Comparison of ENCODE assay signal across 22 mouse cellular contexts in genomic region chr11:86983056-86983455, GRCm38 (mm10). TPM values are rescaled to one million over a fixed set of nuclear protein-coding genes. Genes with fewer than 3 reads are reported as not detected.
A peak's percentile ranks its signal among the peaks of the same experiment; 100 is the strongest.
DNase-seq lines count a peak whose midpoint lies in the region; ATAC-seq lines count a peak whose summit lies in the region.
"Had no signal": no experiment of that assay in that cellular context is flagged by ENCODE, and none has a peak within 500 bp of the region (broad histone marks: within the 10 kb centered on the region; RNA-seq: fewer than 3 reads in every experiment).

No protein-coding gene starts in this region.

- ATAC-seq in forebrain, embryonic 14.5 days = no peak
- ATAC-seq in midbrain, embryonic 16.5 days = no peak
- ATAC-seq in hindbrain, embryonic 13.5 days (ENCODE audit: low FRiP score) = no peak
- ATAC-seq: forebrain, postnatal 0 days had no signal

- H3K36me3 ChIP-seq in forebrain, embryonic 14.5 days (ENCODE audit: control insufficient read depth, insufficient read depth, low read length) = no peaks in the 10 kb centered on the region
- H3K36me3 ChIP-seq in forebrain, embryonic 10.5 days (replicated peaks) = no peaks in the 10 kb centered on the region
- no peaks in the 10 kb centered on the region for H3K36me3 ChIP-seq in midbrain, embryonic 10.5 days
- no peaks in the 10 kb centered on the region for H3K36me3 ChIP-seq in midbrain, embryonic 16.5 days (ENCODE audit: control insufficient read depth, insufficient read depth, low read length)
- H3K36me3 ChIP-seq in hindbrain, embryonic 13.5 days = no peaks in the 10 kb centered on the region
- H3K36me3 ChIP-seq: embryonic facial prominence, embryonic 12.5 days; kidney, embryonic 15.5 days; limb, embryonic 15.5 days; neural tube, embryonic 13.5 days had no signal

- no peak overlapping the region for H3K4me2 ChIP-seq in forebrain, embryonic 14.5 days (ENCODE audit: low read length)
- no peak overlapping the region for H3K4me2 ChIP-seq in midbrain, embryonic 16.5 days (ENCODE audit: low read length)
- H3K4me2 ChIP-seq in hindbrain, embryonic 13.5 days = no peak overlapping the region
- H3K4me2 ChIP-seq: embryonic facial prominence, embryonic 12.5 days; kidney, embryonic 15.5 days; limb, embryonic 15.5 days; lung, embryonic 14.5 days; neural tube, embryonic 13.5 days had no signal

- H3K9me3 ChIP-seq in forebrain, embryonic 14.5 days (replicated peaks; ENCODE audit: control insufficient read depth, low read length) = no peaks in the 10 kb centered on the region
- H3K9me3 ChIP-seq in forebrain, embryonic 10.5 days = no peaks in the 10 kb centered on the region
- H3K9me3 ChIP-seq in midbrain, embryonic 10.5 days (replicated peaks) = no peaks in the 10 kb centered on the region
- H3K9me3 ChIP-seq in midbrain, embryonic 16.5 days (replicated peaks; ENCODE audit: control insufficient read depth, low read length, poor library complexity, severe bottlenecking) = no peaks in the 10 kb centered on the region
- H3K9me3 ChIP-seq in hindbrain, embryonic 13.5 days = no peaks in the 10 kb centered on the region
- H3K9me3 ChIP-seq: embryonic facial prominence, embryonic 12.5 days; kidney, embryonic 15.5 days; limb, embryonic 15.5 days; neural tube, embryonic 13.5 days had no signal

- peak; percentile 49 for DNase-seq in forebrain, embryonic 14.5 days (ENCODE audit: low spot score)
- no peak for DNase-seq in forebrain, embryonic 10.5 days (ENCODE audit: extremely low spot score, low spot score)
- DNase-seq in midbrain, embryonic 10.5 days (ENCODE audit: low spot score) = no peak
- DNase-seq in retina, embryonic 14.5 days (ENCODE audit: low spot score) = peak; percentile 51
- DNase-seq in adrenal gland, adult 18-20 months (ENCODE audit: low spot score in 2 of 2) = no peak
- DNase-seq: adrenal gland, postnatal 36 days; cerebellum, adult 11 months; cerebellum, adult 9-11 months; forebrain, postnatal 0 days; gastrocnemius, postnatal 14 days; heart, adult 11 months; kidney, adult 11 months; layer of hippocampus, adult 9-11 months; lung, embryonic 14.5 days; spleen, adult 18-20 months had no signal

- no peak overlapping the region for H3K27ac ChIP-seq in forebrain, embryonic 14.5 days (ENCODE audit: low read depth, low read length)
- H3K27ac ChIP-seq in forebrain, embryonic 10.5 days = no peak overlapping the region
- H3K27ac ChIP-seq in midbrain, embryonic 10.5 days (replicated peaks) = peak overlapping the region; percentile 60
- H3K27ac ChIP-seq in midbrain, embryonic 16.5 days (ENCODE audit: low read length) = no peak overlapping the region
- no peak overlapping the region for H3K27ac ChIP-seq in hindbrain, embryonic 13.5 days
- H3K27ac ChIP-seq: embryonic facial prominence, embryonic 12.5 days; kidney, embryonic 15.5 days; limb, embryonic 15.5 days; liver, embryonic 14.5 days; neural tube, embryonic 13.5 days had no signal

- no peak overlapping the region for H3K9ac ChIP-seq in forebrain, embryonic 14.5 days (ENCODE audit: low read length)
- H3K9ac ChIP-seq in midbrain, embryonic 16.5 days (ENCODE audit: low read depth, low read length) = no peak overlapping the region
- 0 out of 2 replicates have a peak overlapping the region, but pooled peaks have one; percentile 3 for H3K9ac ChIP-seq in hindbrain, embryonic 13.5 days
- H3K9ac ChIP-seq: embryonic facial prominence, embryonic 12.5 days; forebrain, postnatal 0 days; kidney, embryonic 15.5 days; limb, embryonic 15.5 days; liver, embryonic 14.5 days; lung, embryonic 14.5 days; neural tube, embryonic 13.5 days had no signal

- H3K27me3 ChIP-seq in forebrain, embryonic 14.5 days (replicated peaks; ENCODE audit: control insufficient read depth, insufficient read depth, low read length) = no peaks in the 10 kb centered on the region
- peaks cover 5% of the 10 kb centered on the region; the same call in 1 of the 2 replicates for H3K27me3 ChIP-seq in forebrain, embryonic 10.5 days (ENCODE audit: poor library complexity, severe bottlenecking)
- H3K27me3 ChIP-seq in midbrain, embryonic 10.5 days (ENCODE audit: low read depth, poor library complexity, severe bottlenecking) = no peaks in the 10 kb centered on the region
- no peaks in the 10 kb centered on the region for H3K27me3 ChIP-seq in midbrain, embryonic 16.5 days (ENCODE audit: control insufficient read depth, insufficient read depth, low read depth, low read length)
- no peaks in the 10 kb centered on the region for H3K27me3 ChIP-seq in hindbrain, embryonic 13.5 days
- H3K27me3 ChIP-seq: embryonic facial prominence, embryonic 12.5 days; kidney, embryonic 15.5 days; limb, embryonic 15.5 days; neural tube, embryonic 13.5 days had no signal

- 15% methylated on average over 6 of the region's 6 CpGs for WGBS in forebrain, embryonic 14.5 days
- 65% methylated on average over 6 of the region's 6 CpGs for WGBS in forebrain, embryonic 10.5 days
- 70% methylated on average over 6 of the region's 6 CpGs for WGBS in midbrain, embryonic 10.5 days
- 24% methylated on average over 6 of the region's 6 CpGs for WGBS in midbrain, embryonic 16.5 days
- 24% methylated on average over 6 of the region's 6 CpGs for WGBS in hindbrain, embryonic 13.5 days

- peaks cover 12% of the 10 kb centered on the region for H3K4me1 ChIP-seq in forebrain, embryonic 14.5 days (ENCODE audit: control insufficient read depth, insufficient read depth, low read length)
- peaks cover 22% of the 10 kb centered on the region for H3K4me1 ChIP-seq in forebrain, embryonic 10.5 days
- peaks cover 22% of the 10 kb centered on the region for H3K4me1 ChIP-seq in midbrain, embryonic 10.5 days
- H3K4me1 ChIP-seq in midbrain, embryonic 16.5 days (ENCODE audit: control insufficient read depth, insufficient read depth, low read length) = peaks cover 2% of the 10 kb centered on the region
- H3K4me1 ChIP-seq in hindbrain, embryonic 13.5 days (replicated peaks) = peaks cover 22% of the 10 kb centered on the region

- H3K4me3 ChIP-seq in forebrain, embryonic 14.5 days (ENCODE audit: low read depth, low read length) = no peak overlapping the region
- no peak overlapping the region for H3K4me3 ChIP-seq in forebrain, embryonic 10.5 days
- no peak overlapping the region for H3K4me3 ChIP-seq in midbrain, embryonic 10.5 days
- no peak overlapping the region for H3K4me3 ChIP-seq in midbrain, embryonic 16.5 days (ENCODE audit: low read depth, low read length)
- H3K4me3 ChIP-seq in hindbrain, embryonic 13.5 days = no peak overlapping the region
- H3K4me3 ChIP-seq: embryonic facial prominence, embryonic 12.5 days; kidney, embryonic 15.5 days; limb, embryonic 15.5 days; neural tube, embryonic 13.5 days had no signal

RNA-seq across cellular contexts. Expression of gene Ypel2, which starts 10.5 kb away (rescaled TPM):
- polyA plus RNA-seq in forebrain, embryonic 14.5 days (2014; fragmentation: Nextera tagmentation; extraction: Ambion mirVana) = 6.0 and 7.0 TPM in 2 replicates
- 2.9 and 3.2 TPM in 2 replicates for polyA plus RNA-seq in forebrain, embryonic 10.5 days (2016; fragmentation: Nextera tagmentation; extraction: Ambion mirVana)
- polyA plus RNA-seq in midbrain, embryonic 10.5 days (2016; fragmentation: Nextera tagmentation; extraction: Ambion mirVana) = 3.0 and 4.4 TPM in 2 replicates
- polyA plus RNA-seq in midbrain, embryonic 16.5 days (2015; fragmentation: Nextera tagmentation; extraction: Ambion mirVana) = 5.7 and 6.5 TPM in 2 replicates
- 4.7 and 5.0 TPM in 2 replicates for polyA plus RNA-seq in hindbrain, embryonic 13.5 days (2015; fragmentation: Nextera tagmentation; extraction: Ambion mirVana)
- total RNA-seq in adrenal gland, adult 18-20 months (2021) = 10 to 100 TPM; 12.8 to 31.2 TPM

Comparison
In these comparisons a context has a peak if more than half of its experiments do, and no peak if none do; other contexts are left out.
1. DNase-seq: peak in forebrain, embryonic 14.5 days (single experiment) and retina, embryonic 14.5 days (single experiment); none in forebrain, embryonic 10.5 days (single experiment), midbrain, embryonic 10.5 days (single experiment) and adrenal gland, adult 18-20 months (0 of 2).